Mouse (Mus musculus): ENCODE measurements around the gene Klhdc3. TPM values are rescaled to one million over a fixed set of nuclear protein-coding genes. Genes with fewer than 3 reads are reported as not detected.

Klhdc3 gene
- polyA plus RNA-seq, 1 experiment from 2014 or later: 113 TPM

- no peak overlapping the region for H3K27ac ChIP-seq (ENCODE audit: low read length)
- WGBS: 86% methylated on average over 17 of the region's 17 CpGs
- 0 out of 2 replicates have a peak, but pooled peaks cover 7% of the 10 kb centered on the region for H3K36me3 ChIP-seq (ENCODE audit: control insufficient read depth, insufficient read depth, low read length)
- no peak overlapping the region for H3K9ac ChIP-seq (ENCODE audit: low read length)
- H3K4me2 ChIP-seq (ENCODE audit: low read depth, low read length): no peak overlapping the region
- H3K27me3 ChIP-seq (ENCODE audit: control insufficient read depth, insufficient read depth, low read length): no peaks in the 10 kb centered on the region
- no peaks in the 10 kb centered on the region for H3K9me3 ChIP-seq (replicated peaks; ENCODE audit: control insufficient read depth, low read length)
- ATAC-seq (ENCODE audit: insufficient read depth, low FRiP score): no peak
- peaks cover 14% of the 10 kb centered on the region for H3K4me1 ChIP-seq (ENCODE audit: control insufficient read depth, insufficient read depth, low read length)
- H3K4me3 ChIP-seq (replicated peaks; ENCODE audit: low read length): no peak overlapping the region
Observed at GRCm38 (mm10) chr17:46642060-46642459, 38.7 kb downstream of the Klhdc3 start.

GRCm38 (mm10) chr17:46639929-46640328 lies 40.8 kb downstream of the Klhdc3 start:
- H3K9ac ChIP-seq (ENCODE audit: low read length): no peak overlapping the region
- 73% methylated on average over 9 of the region's 9 CpGs for WGBS
- H3K36me3 ChIP-seq (ENCODE audit: control insufficient read depth, insufficient read depth, low read length): peaks cover 9% of the 10 kb centered on the region; the same call in 1 of the 2 replicates
- H3K27me3 ChIP-seq (ENCODE audit: control insufficient read depth, insufficient read depth, low read length): no peaks in the 10 kb centered on the region
- H3K9me3 ChIP-seq (replicated peaks; ENCODE audit: control insufficient read depth, low read length): no peaks in the 10 kb centered on the region
- ATAC-seq (ENCODE audit: insufficient read depth, low FRiP score): no peak
- no peak overlapping the region for H3K4me2 ChIP-seq (ENCODE audit: low read depth, low read length)
- H3K4me1 ChIP-seq (ENCODE audit: control insufficient read depth, insufficient read depth, low read length): peaks cover 8% of the 10 kb centered on the region; the same call in 1 of the 2 replicates
- H3K4me3 ChIP-seq (replicated peaks; ENCODE audit: low read length): no peak overlapping the region
- no peak overlapping the region for H3K27ac ChIP-seq (ENCODE audit: low read length)

- H3K4me2 ChIP-seq (ENCODE audit: low read depth, low read length): peak overlapping the region; percentile 38; the same call in 1 of the 2 replicates
- H3K36me3 ChIP-seq (ENCODE audit: control insufficient read depth, insufficient read depth, low read length): peaks cover 14% of the 10 kb centered on the region; the same call in 1 of the 2 replicates
- H3K27ac ChIP-seq (ENCODE audit: low read length): no peak overlapping the region
- ATAC-seq (ENCODE audit: insufficient read depth, low FRiP score): peak; percentile 37; the same call in 1 of the 2 replicates
- H3K9me3 ChIP-seq (replicated peaks; ENCODE audit: control insufficient read depth, low read length): no peaks in the 10 kb centered on the region
- no peak overlapping the region for H3K4me3 ChIP-seq (replicated peaks; ENCODE audit: low read length)
- 20% methylated on average over 15 of the region's 15 CpGs for WGBS
- H3K27me3 ChIP-seq (ENCODE audit: control insufficient read depth, insufficient read depth, low read length): no peaks in the 10 kb centered on the region
- peak overlapping the region; percentile 43 for H3K9ac ChIP-seq (ENCODE audit: low read length)
- 0 out of 2 replicates have a peak, but pooled peaks cover 3% of the 10 kb centered on the region for H3K4me1 ChIP-seq (ENCODE audit: control insufficient read depth, insufficient read depth, low read length)
Observed at GRCm38 (mm10) chr17:46636831-46637523, 43.7 kb downstream of the Klhdc3 start.

- H3K4me2 ChIP-seq (ENCODE audit: low read depth, low read length): peak overlapping the region; percentile 64
- ATAC-seq (ENCODE audit: insufficient read depth, low FRiP score): peak; percentile 89
- H3K36me3 ChIP-seq (ENCODE audit: control insufficient read depth, insufficient read depth, low read length): peaks cover 9% of the 10 kb centered on the region; the same call in 1 of the 2 replicates
- H3K27me3 ChIP-seq (ENCODE audit: control insufficient read depth, insufficient read depth, low read length): no peaks in the 10 kb centered on the region
- H3K4me1 ChIP-seq (ENCODE audit: control insufficient read depth, insufficient read depth, low read length): peaks cover 41% of the 10 kb centered on the region
- H3K4me3 ChIP-seq (replicated peaks; ENCODE audit: low read length): peak overlapping the region; percentile 96
- H3K27ac ChIP-seq (ENCODE audit: low read length): peak overlapping the region; percentile 98
- 8% methylated on average over 12 of the region's 12 CpGs for WGBS
- H3K9me3 ChIP-seq (replicated peaks; ENCODE audit: control insufficient read depth, low read length): no peaks in the 10 kb centered on the region
- H3K9ac ChIP-seq (ENCODE audit: low read length): peak overlapping the region; percentile 97
Observed at GRCm38 (mm10) chr17:46629685-46630441, 50.9 kb downstream of the Klhdc3 start.

- H3K9me3 ChIP-seq (replicated peaks; ENCODE audit: control insufficient read depth, low read length): no peaks in the 10 kb centered on the region
- H3K4me2 ChIP-seq (ENCODE audit: low read depth, low read length): peak within 1 kb of the TSS; percentile 64
- peak within 1 kb of the TSS; percentile 96 for H3K4me3 ChIP-seq (replicated peaks; ENCODE audit: low read length)
- peaks cover 9% of the 10 kb centered on the region; the same call in 1 of the 2 replicates for H3K36me3 ChIP-seq (ENCODE audit: control insufficient read depth, insufficient read depth, low read length)
- peak within 1 kb of the TSS; percentile 98 for H3K27ac ChIP-seq (ENCODE audit: low read length)
- H3K27me3 ChIP-seq (ENCODE audit: control insufficient read depth, insufficient read depth, low read length): no peaks in the 10 kb centered on the region
- H3K4me1 ChIP-seq (ENCODE audit: control insufficient read depth, insufficient read depth, low read length): peaks cover 49% of the 10 kb centered on the region
- peak; percentile 73 for ATAC-seq (ENCODE audit: insufficient read depth, low FRiP score)
- under 1% methylated on average over 80 of the region's 90 CpGs for WGBS
- H3K9ac ChIP-seq (ENCODE audit: low read length): peak within 1 kb of the TSS; percentile 97
Observed at GRCm38 (mm10) chr17:46628791-46629684, 51.7 kb downstream of the Klhdc3 start, which contains the start of gene Ptk7. Gene Ptk7, minus strand, starts transcription at chr17:46629504.

GRCm38 (mm10) chr17:46628471-46628790 lies 52.3 kb downstream of the Klhdc3 start:
- ATAC-seq (ENCODE audit: insufficient read depth, low FRiP score): no peak
- Histone ChIP-seq H3K9me3 (replicated peaks; ENCODE audit: control insufficient read depth, low read length) (no peaks in the 10 kb centered on the region), H3K36me3 (ENCODE audit: control insufficient read depth, insufficient read depth, low read length) (peaks cover 9% of the 10 kb centered on the region; the same call in 1 of the 2 replicates), H3K4me3 (replicated peaks; ENCODE audit: low read length) (peak overlapping the region; percentile 96), H3K9ac (ENCODE audit: low read length) (peak overlapping the region; percentile 97), H3K27me3 (ENCODE audit: control insufficient read depth, insufficient read depth, low read length) (no peaks in the 10 kb centered on the region), H3K4me2 (ENCODE audit: low read depth, low read length) (peak overlapping the region; percentile 64), H3K27ac (ENCODE audit: low read length) (peak overlapping the region; percentile 98), H3K4me1 (ENCODE audit: control insufficient read depth, insufficient read depth, low read length) (peaks cover 55% of the 10 kb centered on the region)
- WGBS: 0% methylated on average over 13 of the region's 13 CpGs

GRCm38 (mm10) chr17:46627409-46627808 lies 53.3 kb downstream of the Klhdc3 start:
- H3K36me3 ChIP-seq (ENCODE audit: control insufficient read depth, insufficient read depth, low read length): peaks cover 5% of the 10 kb centered on the region; the same call in 1 of the 2 replicates
- 33% methylated on average over 6 of the region's 6 CpGs for WGBS

GRCm38 (mm10) chr17:46624598-46624997 lies 56.1 kb downstream of the Klhdc3 start:
- Histone ChIP-seq H3K27me3 (ENCODE audit: control insufficient read depth, insufficient read depth, low read length) (no peaks in the 10 kb centered on the region), H3K4me2 (ENCODE audit: low read depth, low read length) (peak overlapping the region; percentile 28; the same call in 1 of the 2 replicates), H3K9me3 (replicated peaks; ENCODE audit: control insufficient read depth, low read length) (no peaks in the 10 kb centered on the region), H3K4me1 (ENCODE audit: control insufficient read depth, insufficient read depth, low read length) (peaks cover 78% of the 10 kb centered on the region), H3K9ac (ENCODE audit: low read length) (peak overlapping the region; percentile 59), H3K36me3 (ENCODE audit: control insufficient read depth, insufficient read depth, low read length) (no peaks in the 10 kb centered on the region), H3K4me3 (replicated peaks; ENCODE audit: low read length) (no peak overlapping the region), H3K27ac (ENCODE audit: low read length) (peak overlapping the region; percentile 83)
- 65% methylated on average over 12 of the region's 12 CpGs for WGBS
- no peak for ATAC-seq (ENCODE audit: insufficient read depth, low FRiP score)

More at GRCm38 (mm10) chr17:46627409-46627808, 53.3 kb downstream of the Klhdc3 start:
- peak overlapping the region; percentile 97 for H3K9ac ChIP-seq (ENCODE audit: low read length)
- no peaks in the 10 kb centered on the region for H3K9me3 ChIP-seq (replicated peaks; ENCODE audit: control insufficient read depth, low read length)
- H3K27me3 ChIP-seq (ENCODE audit: control insufficient read depth, insufficient read depth, low read length): no peaks in the 10 kb centered on the region
- peak overlapping the region; percentile 96 for H3K4me3 ChIP-seq (replicated peaks; ENCODE audit: low read length)
- no peak for ATAC-seq (ENCODE audit: insufficient read depth, low FRiP score)
- H3K4me2 ChIP-seq (ENCODE audit: low read depth, low read length): peak overlapping the region; percentile 64
- H3K4me1 ChIP-seq (ENCODE audit: control insufficient read depth, insufficient read depth, low read length): peaks cover 66% of the 10 kb centered on the region
- peak overlapping the region; percentile 98; the same call in 1 of the 2 replicates for H3K27ac ChIP-seq (ENCODE audit: low read length)

All from stomach, embryonic 16.5 days (tissue).